Mouse (Mus musculus): ENCODE measurements at regions not wholly inside any gene's neighbourhood (a gene's known extent, or its start where the extent isn't known, plus 50 kb on each side); places are given as distances from the start of the nearest gene placed in this dataset.

- no peaks in the 10 kb centered on the region for H3K9me3 ChIP-seq (replicated peaks)
- no peaks in the 10 kb centered on the region for H3K36me3 ChIP-seq
- 38% methylated on average over 15 of the region's 15 CpGs for WGBS
- no peak overlapping the region for H3K27ac ChIP-seq (replicated peaks)
- no peak overlapping the region for H3K4me2 ChIP-seq (replicated peaks)
- no peak overlapping the region for H3K4me3 ChIP-seq (replicated peaks)
- no peak for ATAC-seq (ENCODE audit: insufficient number of reproducible peaks, low FRiP score, low TSS enrichment, low read depth)
- no peaks in the 10 kb centered on the region for H3K27me3 ChIP-seq
- peaks cover 6% of the 10 kb centered on the region; the same call in 1 of the 2 replicates for H3K4me1 ChIP-seq
- no peak overlapping the region for H3K9ac ChIP-seq
Observed at GRCm38 (mm10) chr13:44360725-44361290, 368.5 kb upstream of the Jarid2 start.

GRCm38 (mm10) chr13:44362293-44363005 is 366.8 kb upstream of the Jarid2 start:
- Histone ChIP-seq H3K9ac (no peak overlapping the region), H3K27me3 (no peaks in the 10 kb centered on the region), H3K9me3 (replicated peaks) (no peaks in the 10 kb centered on the region), H3K4me2 (replicated peaks) (no peak overlapping the region), H3K36me3 (no peaks in the 10 kb centered on the region), H3K4me1 (no peaks in the 10 kb centered on the region), H3K4me3 (replicated peaks) (no peak overlapping the region), H3K27ac (replicated peaks) (no peak overlapping the region)
- WGBS = 49% methylated on average over 15 of the region's 15 CpGs
- no peak for ATAC-seq (ENCODE audit: insufficient number of reproducible peaks, low FRiP score, low TSS enrichment, low read depth)

GRCm38 (mm10) chr13:44363016-44363415 is 366.3 kb upstream of the Jarid2 start:
- Histone ChIP-seq H3K4me1 (no peaks in the 10 kb centered on the region), H3K36me3 (no peaks in the 10 kb centered on the region), H3K9me3 (replicated peaks) (no peaks in the 10 kb centered on the region), H3K9ac (no peak overlapping the region), H3K27me3 (no peaks in the 10 kb centered on the region), H3K4me3 (replicated peaks) (no peak overlapping the region), H3K27ac (replicated peaks) (no peak overlapping the region), H3K4me2 (replicated peaks) (no peak overlapping the region)
- ATAC-seq (ENCODE audit: insufficient number of reproducible peaks, low FRiP score, low TSS enrichment, low read depth) = no peak
- 23% methylated on average over 2 of the region's 2 CpGs for WGBS

- H3K4me3 ChIP-seq (replicated peaks) = no peak overlapping the region
- no peak overlapping the region for H3K27ac ChIP-seq (replicated peaks)
- no peak overlapping the region for H3K9ac ChIP-seq
- H3K4me2 ChIP-seq (replicated peaks) = no peak overlapping the region
- no peaks in the 10 kb centered on the region for H3K9me3 ChIP-seq (replicated peaks)
- H3K36me3 ChIP-seq = no peaks in the 10 kb centered on the region
- no peaks in the 10 kb centered on the region for H3K4me1 ChIP-seq
- no peaks in the 10 kb centered on the region for H3K27me3 ChIP-seq
- no peak for ATAC-seq (ENCODE audit: insufficient number of reproducible peaks, low FRiP score, low TSS enrichment, low read depth)
- 64% methylated on average over 7 of the region's 7 CpGs for WGBS
Observed at GRCm38 (mm10) chr13:44369301-44369700, 360.0 kb upstream of the Jarid2 start.

- no peaks in the 10 kb centered on the region for H3K4me1 ChIP-seq
- H3K27me3 ChIP-seq = no peaks in the 10 kb centered on the region
- H3K4me3 ChIP-seq (replicated peaks) = no peak overlapping the region
- no peak overlapping the region for H3K9ac ChIP-seq
- H3K27ac ChIP-seq (replicated peaks) = no peak overlapping the region
- H3K36me3 ChIP-seq = no peaks in the 10 kb centered on the region
- no peak for ATAC-seq (ENCODE audit: insufficient number of reproducible peaks, low FRiP score, low TSS enrichment, low read depth)
- no peak overlapping the region for H3K4me2 ChIP-seq (replicated peaks)
- WGBS = 81% methylated on average over 6 of the region's 6 CpGs
- no peaks in the 10 kb centered on the region for H3K9me3 ChIP-seq (replicated peaks)
Observed at GRCm38 (mm10) chr13:44372361-44372877, 356.9 kb upstream of the Jarid2 start.

GRCm38 (mm10) chr13:44375476-44376159 is 353.7 kb upstream of the Jarid2 start:
- no peak for ATAC-seq (ENCODE audit: insufficient number of reproducible peaks, low FRiP score, low TSS enrichment, low read depth)
- WGBS = 58% methylated on average over 13 of the region's 13 CpGs
- no peaks in the 10 kb centered on the region for H3K27me3 ChIP-seq
- H3K4me2 ChIP-seq (replicated peaks) = no peak overlapping the region
- no peak overlapping the region for H3K4me3 ChIP-seq (replicated peaks)
- no peaks in the 10 kb centered on the region for H3K36me3 ChIP-seq
- H3K27ac ChIP-seq (replicated peaks) = no peak overlapping the region
- no peaks in the 10 kb centered on the region for H3K4me1 ChIP-seq
- H3K9ac ChIP-seq = no peak overlapping the region
- no peaks in the 10 kb centered on the region for H3K9me3 ChIP-seq (replicated peaks)

- no peak overlapping the region for H3K4me2 ChIP-seq (replicated peaks)
- no peak overlapping the region for H3K9ac ChIP-seq
- H3K36me3 ChIP-seq = no peaks in the 10 kb centered on the region
- no peak overlapping the region for H3K27ac ChIP-seq (replicated peaks)
- no peak for ATAC-seq (ENCODE audit: insufficient number of reproducible peaks, low FRiP score, low TSS enrichment, low read depth)
- H3K9me3 ChIP-seq (replicated peaks) = no peaks in the 10 kb centered on the region
- 35% methylated on average over 3 of the region's 3 CpGs for WGBS
- no peaks in the 10 kb centered on the region for H3K4me1 ChIP-seq
- H3K27me3 ChIP-seq = no peaks in the 10 kb centered on the region
- H3K4me3 ChIP-seq (replicated peaks) = no peak overlapping the region
Observed at GRCm38 (mm10) chr13:44376160-44376488, 353.1 kb upstream of the Jarid2 start.

- no peaks in the 10 kb centered on the region for H3K9me3 ChIP-seq (replicated peaks)
- WGBS = 76% methylated on average over 7 of the region's 7 CpGs
- no peak overlapping the region for H3K27ac ChIP-seq (replicated peaks)
- H3K36me3 ChIP-seq = no peaks in the 10 kb centered on the region
- no peak overlapping the region for H3K9ac ChIP-seq
- H3K4me2 ChIP-seq (replicated peaks) = no peak overlapping the region
- no peak overlapping the region for H3K4me3 ChIP-seq (replicated peaks)
- H3K4me1 ChIP-seq = 0 out of 2 replicates have a peak, but pooled peaks cover 10% of the 10 kb centered on the region
- H3K27me3 ChIP-seq = no peaks in the 10 kb centered on the region
- no peak for ATAC-seq (ENCODE audit: insufficient number of reproducible peaks, low FRiP score, low TSS enrichment, low read depth)
Observed at GRCm38 (mm10) chr13:44381721-44382450, 347.4 kb upstream of the Jarid2 start.

- Histone ChIP-seq H3K4me3 (replicated peaks) (no peak overlapping the region), H3K36me3 (no peaks in the 10 kb centered on the region), H3K4me2 (replicated peaks) (0 out of 2 replicates have a peak overlapping the region, but pooled peaks have one; percentile 8), H3K9me3 (replicated peaks) (no peaks in the 10 kb centered on the region), H3K4me1 (0 out of 2 replicates have a peak, but pooled peaks cover 10% of the 10 kb centered on the region), H3K27me3 (no peaks in the 10 kb centered on the region), H3K9ac (no peak overlapping the region), H3K27ac (replicated peaks) (no peak overlapping the region)
- no peak; the same call in 1 of the 2 replicates for ATAC-seq (ENCODE audit: insufficient number of reproducible peaks, low FRiP score, low TSS enrichment, low read depth)
- 45% methylated on average over 11 of the region's 11 CpGs for WGBS
Observed at GRCm38 (mm10) chr13:44383322-44383721, 346.0 kb upstream of the Jarid2 start.

GRCm38 (mm10) chr13:44386767-44387166 is 342.5 kb upstream of the Jarid2 start:
- Histone ChIP-seq H3K36me3 (no peaks in the 10 kb centered on the region), H3K9me3 (replicated peaks) (no peaks in the 10 kb centered on the region), H3K4me1 (0 out of 2 replicates have a peak, but pooled peaks cover 10% of the 10 kb centered on the region), H3K4me2 (replicated peaks) (no peak overlapping the region), H3K9ac (no peak overlapping the region), H3K4me3 (replicated peaks) (no peak overlapping the region), H3K27me3 (no peaks in the 10 kb centered on the region), H3K27ac (replicated peaks) (no peak overlapping the region)
- ATAC-seq (ENCODE audit: insufficient number of reproducible peaks, low FRiP score, low TSS enrichment, low read depth) = no peak
- 38% methylated on average over 8 of the region's 8 CpGs for WGBS

GRCm38 (mm10) chr13:44389696-44390095 is 339.6 kb upstream of the Jarid2 start:
- 88% methylated on average over 5 of the region's 5 CpGs for WGBS
- no peak overlapping the region for H3K4me2 ChIP-seq (replicated peaks)
- H3K27ac ChIP-seq (replicated peaks) = no peak overlapping the region
- H3K27me3 ChIP-seq = no peaks in the 10 kb centered on the region
- H3K36me3 ChIP-seq = no peaks in the 10 kb centered on the region
- no peak overlapping the region for H3K9ac ChIP-seq
- 0 out of 2 replicates have a peak, but pooled peaks cover 2% of the 10 kb centered on the region for H3K4me1 ChIP-seq
- H3K9me3 ChIP-seq (replicated peaks) = no peaks in the 10 kb centered on the region
- no peak overlapping the region for H3K4me3 ChIP-seq (replicated peaks)
- ATAC-seq (ENCODE audit: insufficient number of reproducible peaks, low FRiP score, low TSS enrichment, low read depth) = no peak

All from embryonic facial prominence, embryonic 15.5 days (tissue).